Mouse (Mus musculus) gastrocnemius, postnatal 36 days (tissue): Measurements from ENCODE around the gene Mrgprb5. TPM values are rescaled to one million over a fixed set of nuclear protein-coding genes. Genes with fewer than 3 reads are reported as not detected.
"Not testable (repeated sequence)": the region's sequence is repeated elsewhere in the genome, so short reads cannot be mapped to it uniquely, and the experiment has no call there.

Experiments used
- DNase-seq, 2 experiments: peaks; one replicate each; pipeline ENCODE4 v3.0.0; 2022
- intact Hi-C: fragments of 180-260 bp; cut with DNase I; formaldehyde crosslinking; loops from one replicate; pipeline ENCODE4 v1.15.1; 2025
- long read RNA-seq, 2 experiments: library from polyadenylated mRNA; stranded (forward); transcript quantifications; one replicate each; pipeline ENCODE4 v2.0.0; 2021
- total RNA-seq, 2 experiments: library from RNA; stranded (reverse); gene quantifications; 2 replicates each; pipeline ENCODE4 v1.2.3; 2021

The Mrgprb5 gene
- not detected for total RNA-seq
- long read RNA-seq, experiment 1, result 0 reads
- long read RNA-seq, experiment 2, result 0 reads

DNA sequence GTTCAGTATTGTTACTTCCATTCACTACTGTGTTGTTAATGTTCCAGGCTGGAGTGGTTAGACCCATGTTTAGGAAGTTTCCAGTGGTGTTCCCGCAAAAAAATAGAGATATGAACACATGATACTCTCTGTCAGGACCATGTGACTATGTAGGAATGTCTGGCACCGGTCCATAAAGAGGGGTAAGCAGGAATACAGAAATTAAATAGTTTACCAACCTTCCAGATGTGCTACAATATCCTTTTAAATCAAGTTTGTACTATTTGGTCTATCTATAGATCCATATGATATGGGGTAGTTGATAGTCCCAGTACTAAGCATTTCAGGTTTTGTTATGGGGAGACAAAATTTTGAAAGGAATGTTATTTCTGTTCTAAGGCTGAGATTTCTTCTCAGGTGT, at the start of gene Mrgprb5:
Gene Mrgprb5 (minus strand): TSS at position 101 of the 400 bp plus-strand sequence.
- DNase-seq, result no peak
- intact Hi-C loops, result no loop called here

DNA sequence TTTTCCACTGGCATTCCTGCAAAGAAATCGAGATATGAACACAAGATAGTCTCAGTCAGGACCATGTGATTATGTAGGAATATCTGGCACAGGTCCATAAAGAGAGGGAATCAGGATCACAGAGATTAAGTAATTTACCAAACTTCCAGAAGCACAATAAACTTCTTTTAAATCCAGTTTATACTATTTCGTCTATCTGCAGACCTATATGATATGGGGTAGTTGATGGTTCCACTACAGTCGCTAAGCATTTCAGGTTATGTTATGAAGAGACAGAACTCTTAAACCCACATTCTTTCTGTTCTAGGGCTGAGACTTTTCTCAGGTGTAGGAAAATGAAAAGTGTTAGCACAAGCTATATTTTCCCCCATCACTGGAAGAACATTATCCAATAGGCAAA, 30.4 kb upstream of the Mrgprb5 start, which contains the start of gene Mrgprb4:
Gene Mrgprb4 (minus strand): TSS at position 101 of the 400 bp plus-strand sequence.
- intact Hi-C loops, result no loop called here
- DNase-seq, result no peak

DNA sequence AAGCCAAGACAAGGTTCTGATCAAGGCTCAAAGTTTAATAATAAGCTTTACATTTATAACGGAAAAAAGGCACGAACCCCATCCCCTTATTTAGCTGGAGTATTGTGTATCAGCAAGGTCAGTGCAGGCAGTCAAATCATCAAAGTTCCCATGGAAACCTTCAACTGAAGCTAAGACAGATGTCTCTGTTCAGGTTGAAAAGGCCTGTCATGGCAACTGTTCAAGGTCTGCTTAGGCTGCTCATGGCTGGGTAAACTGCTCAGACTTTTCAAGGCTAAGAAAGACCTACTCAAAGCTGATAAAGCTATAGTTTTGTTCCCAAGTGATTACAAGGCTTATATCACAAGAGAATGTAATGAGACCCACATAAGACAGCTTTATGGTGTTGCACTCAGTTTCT, 1.3 kb downstream of the Mrgprb5 start:
- intact Hi-C loops, result no loop called here
- no peak for DNase-seq

DNA sequence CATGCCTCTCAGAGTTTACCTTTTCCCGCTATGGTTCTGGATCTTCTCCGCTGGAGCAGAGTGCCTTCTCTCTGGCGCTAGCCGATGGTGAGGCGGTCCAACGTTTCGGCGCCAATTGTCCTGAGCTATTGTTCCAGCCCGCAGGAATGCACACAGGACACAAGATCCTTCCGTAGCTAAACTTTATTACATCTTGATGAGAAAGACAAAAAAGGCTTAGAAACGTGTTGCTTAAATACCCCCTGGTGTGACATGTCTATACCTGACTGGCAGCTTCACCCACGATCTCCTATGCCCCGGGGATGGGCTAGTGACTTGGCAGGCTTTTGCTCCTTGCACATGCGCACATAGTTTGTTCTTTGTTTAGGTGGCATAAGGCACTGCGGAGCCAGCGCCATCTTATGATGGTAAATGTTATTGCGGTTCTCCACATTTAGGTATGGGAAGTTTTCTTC, 30.5 kb downstream of the Mrgprb5 start:
- intact Hi-C loops, result no loop called here
- DNase-seq, result no peak

DNA sequence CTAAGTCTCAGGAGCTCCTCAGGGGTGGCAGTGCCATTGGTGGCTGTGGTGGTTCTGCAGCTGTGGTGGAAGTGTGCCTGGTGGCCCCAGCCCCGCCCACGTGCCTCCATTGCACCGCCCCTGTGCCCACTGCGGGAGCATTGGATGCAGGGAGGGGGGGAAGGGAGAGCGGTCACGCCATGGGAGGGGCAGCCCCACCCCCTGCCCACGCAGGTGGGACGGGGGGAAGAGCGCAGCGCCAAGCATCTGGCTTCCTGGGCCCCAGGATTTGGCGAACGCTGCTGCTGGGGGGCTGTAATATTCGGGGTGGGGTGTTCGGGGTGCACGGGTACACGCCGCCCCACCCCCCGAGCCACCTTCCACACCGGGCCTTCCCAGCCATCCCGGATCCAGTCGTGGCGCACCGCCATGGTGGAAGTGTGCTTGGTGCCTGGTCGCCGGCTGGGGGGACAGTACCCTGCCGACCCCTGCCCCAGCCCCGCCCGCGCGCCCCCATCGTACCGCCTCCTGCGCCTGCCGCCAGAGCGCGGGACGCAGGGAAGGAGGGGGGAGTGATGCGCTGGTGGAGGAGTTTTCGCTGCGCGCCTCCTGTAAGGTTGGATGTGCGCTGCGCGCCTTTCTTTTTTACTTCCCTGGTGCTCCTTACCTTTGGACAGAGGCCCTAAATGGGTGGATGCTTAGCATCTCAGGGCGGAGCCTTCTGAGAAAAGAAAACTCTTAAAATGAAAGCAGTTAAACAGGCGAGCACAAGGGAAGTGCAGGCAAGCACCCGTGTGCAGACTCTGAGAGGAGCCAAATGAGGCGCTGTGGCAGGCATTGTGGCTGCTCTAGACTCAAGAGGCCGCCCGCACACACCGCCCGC, 31.4 kb downstream of the Mrgprb5 start:
- intact Hi-C loops, result no loop called here
- no peak for DNase-seq

DNA sequence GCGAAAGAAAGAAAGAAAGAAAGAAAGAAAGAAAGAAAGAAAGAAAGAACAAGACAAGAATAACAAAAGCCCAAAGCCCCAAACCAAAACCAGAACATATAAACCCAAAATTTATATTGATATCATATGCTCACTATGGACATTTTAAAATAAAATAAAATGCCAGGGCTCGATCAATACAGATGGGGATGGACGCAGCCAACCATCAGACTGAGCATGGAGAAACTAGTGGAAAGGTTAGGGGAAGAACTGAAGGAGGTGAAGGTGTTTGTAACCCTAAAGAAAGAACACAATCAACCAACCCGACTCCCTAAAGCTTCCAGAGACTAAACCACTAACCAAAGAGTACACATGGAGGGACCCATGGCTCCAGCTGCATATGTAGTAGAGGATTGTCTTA, 36.1 kb downstream of the Mrgprb5 start:
- intact Hi-C loops, result no loop called here
- no peak for DNase-seq

DNA sequence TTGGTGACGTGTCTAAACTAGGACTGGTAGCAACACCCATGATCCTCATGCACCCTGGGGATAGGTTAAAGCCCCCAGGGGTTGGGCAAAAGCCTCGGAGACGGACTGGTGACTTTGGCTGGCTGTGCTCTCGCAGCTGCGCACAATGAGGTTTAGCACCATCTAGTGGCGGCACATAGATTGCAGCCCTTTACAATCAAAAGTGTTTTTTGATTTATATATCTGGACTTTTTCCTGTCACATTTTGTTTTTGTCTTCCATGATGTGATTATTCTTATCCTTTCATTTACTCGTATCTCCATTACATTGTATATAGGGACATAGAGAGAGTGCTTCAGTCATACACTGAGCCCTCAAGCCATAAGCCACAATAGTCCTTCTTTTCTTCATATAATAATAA, 36.6 kb downstream of the Mrgprb5 start:
- intact Hi-C loops, DNase-seq: not testable (repeated sequence)

DNA sequence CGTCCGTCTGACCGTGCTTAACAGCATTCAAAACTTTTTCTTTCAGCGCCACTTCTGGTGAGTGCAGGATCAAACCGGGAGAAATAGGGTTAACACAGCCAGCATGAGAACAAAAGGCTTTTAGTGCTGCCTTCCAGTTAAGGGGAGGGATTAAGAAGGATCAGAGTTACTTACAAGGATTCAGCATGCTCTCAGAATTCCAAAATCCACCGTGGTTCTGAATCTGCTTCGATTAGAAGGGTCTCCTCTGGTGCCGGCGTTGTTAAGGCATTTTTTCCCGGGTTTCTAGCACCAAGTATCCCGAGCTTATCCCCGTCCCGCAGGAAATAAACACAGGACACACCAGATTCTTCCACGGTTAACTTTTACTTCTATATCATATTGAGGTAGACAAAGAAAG, 37.0 kb downstream of the Mrgprb5 start:
- intact Hi-C loops, DNase-seq: not testable (repeated sequence)

DNA sequence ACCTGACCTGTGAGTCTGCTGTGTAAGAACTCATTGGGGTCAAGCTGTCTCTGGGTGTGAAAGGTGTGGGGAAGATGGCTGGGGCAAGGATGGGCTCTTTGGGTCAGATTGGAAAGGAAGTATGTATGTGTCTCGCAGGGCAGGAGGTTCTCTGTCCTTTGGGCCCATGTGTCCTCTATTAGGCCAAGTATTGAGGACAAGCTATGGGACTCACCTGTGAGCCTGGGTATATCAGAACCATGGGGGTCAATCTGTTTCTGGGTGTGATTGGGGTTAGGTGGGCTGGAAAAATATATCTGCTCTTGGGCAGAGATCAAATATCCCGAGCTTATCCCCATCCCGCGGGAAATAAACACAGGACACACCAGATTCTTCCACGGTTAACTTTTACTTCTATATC, 45.0 kb downstream of the Mrgprb5 start:
- intact Hi-C loops, result no loop called here
- DNase-seq, result no peak

Other genes with a start within 250 kb of the Mrgprb5 start
- gene Mrgpra4, start 186.9 kb downstream of the Mrgprb5 start, total RNA-seq, result not detected
- not detected for gene Mrgprx1, start 141.4 kb downstream of the Mrgprb5 start, total RNA-seq
- gene Mrgprb4, start 30.3 kb upstream of the Mrgprb5 start, total RNA-seq, result not detected
- not detected for gene Mrgprb8, start 219.5 kb upstream of the Mrgprb5 start, total RNA-seq